Mouse (Mus musculus) CH12.LX (cell line): ENCODE measurements at regions not wholly inside any gene's neighbourhood (a gene's known extent, or its start where the extent isn't known, plus 50 kb on each side); places are given as distances from the start of the nearest gene placed in this dataset.

Experiments used
- MAX ChIP-seq: IDR thresholded peaks from 2 replicates; pipeline ENCODE4 v1.6.1; 2011; ENCODE audit warnings: low read length, improper control_type of control experiment
- MXI1 ChIP-seq: IDR thresholded peaks from 2 replicates; pipeline ENCODE4 v1.6.1; 2011; ENCODE audit warnings: mild to moderate bottlenecking, low read depth, low read length, improper control_type of control experiment

DNA sequence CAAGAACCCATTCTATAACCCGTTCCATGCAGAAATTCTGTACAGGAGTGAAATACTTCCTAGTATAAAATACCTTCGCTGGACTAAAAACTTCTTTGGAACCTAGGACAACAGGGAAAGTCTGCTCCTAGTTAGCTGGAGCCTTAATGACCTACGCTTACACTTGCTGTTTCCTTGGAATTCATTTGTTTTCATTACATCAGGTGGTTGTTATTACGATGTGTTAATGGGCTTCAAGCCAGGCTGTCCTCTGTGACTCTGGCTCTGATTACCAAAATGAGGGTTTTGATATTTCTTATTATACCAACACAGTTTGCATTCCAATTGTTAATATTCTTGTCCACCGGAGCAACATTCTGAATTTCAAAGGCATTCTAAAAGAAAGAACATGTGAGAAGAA is 313.6 kb upstream of the Adgrl4 start:
- TF ChIP-seq MAX (no peak), MXI1 (no peak)
